Mouse (Mus musculus) kidney, postnatal 14 days (tissue): ENCODE measurements at regions not wholly inside any gene's neighbourhood (a gene's known extent, or its start where the extent isn't known, plus 50 kb on each side); places are given as distances from the start of the nearest gene placed in this dataset.

Experiments
- DNase-seq: peaks from one replicate; pipeline ENCODE4 v3.0.0; 2022; ENCODE audit warnings: mixed read lengths

- DNase-seq: no peak
Observed at GRCm38 (mm10) chr13:92911660-92912284, 67.2 kb downstream of the Mtx3 start.

DNA sequence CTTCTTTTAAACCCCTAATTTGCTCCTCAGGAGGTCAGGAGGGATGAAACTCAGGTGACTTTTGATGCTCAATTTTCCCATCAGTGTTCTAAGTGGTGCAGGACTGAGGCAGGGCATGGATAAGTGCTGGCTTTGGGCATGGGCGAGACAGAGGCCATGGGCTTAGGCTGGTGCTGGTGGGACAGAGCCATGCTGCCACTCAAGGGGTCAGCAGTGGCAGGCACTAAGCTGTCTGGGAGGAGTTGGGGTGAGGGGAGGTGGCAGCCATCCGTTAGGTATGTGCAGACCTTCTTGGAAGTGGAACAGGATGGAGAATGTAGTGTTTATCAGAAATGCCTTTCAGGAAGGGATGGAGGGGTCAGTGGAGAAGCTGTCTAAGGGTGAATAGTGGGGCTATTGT, 68.1 kb downstream of the Mtx3 start:
- no peak for DNase-seq

DNA sequence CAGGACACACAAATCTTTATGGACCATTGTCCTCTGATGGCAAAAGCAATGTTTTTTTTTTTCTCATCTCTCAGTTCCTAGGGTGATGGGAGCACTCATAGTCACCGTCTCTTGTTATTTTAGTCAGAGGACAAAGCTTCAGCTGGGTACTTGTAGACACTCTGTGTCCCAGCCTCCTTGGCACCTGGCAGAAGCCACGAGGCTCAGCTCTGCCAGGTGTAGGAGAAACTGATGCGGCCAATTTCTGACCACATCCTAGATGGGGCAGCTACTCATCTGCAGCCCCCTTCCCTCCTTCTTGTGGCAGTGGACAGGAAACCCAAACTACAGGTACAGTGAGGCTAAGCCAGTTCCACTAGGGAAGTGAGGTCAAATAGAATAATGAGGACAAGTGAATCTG, 70.1 kb downstream of the Mtx3 start:
- no peak for DNase-seq

GRCm38 (mm10) chr13:92915221-92915839, 70.8 kb downstream of the Mtx3 start:
- no peak for DNase-seq

GRCm38 (mm10) chr13:92915948-92916710, 71.6 kb downstream of the Mtx3 start:
- DNase-seq: no peak

DNA sequence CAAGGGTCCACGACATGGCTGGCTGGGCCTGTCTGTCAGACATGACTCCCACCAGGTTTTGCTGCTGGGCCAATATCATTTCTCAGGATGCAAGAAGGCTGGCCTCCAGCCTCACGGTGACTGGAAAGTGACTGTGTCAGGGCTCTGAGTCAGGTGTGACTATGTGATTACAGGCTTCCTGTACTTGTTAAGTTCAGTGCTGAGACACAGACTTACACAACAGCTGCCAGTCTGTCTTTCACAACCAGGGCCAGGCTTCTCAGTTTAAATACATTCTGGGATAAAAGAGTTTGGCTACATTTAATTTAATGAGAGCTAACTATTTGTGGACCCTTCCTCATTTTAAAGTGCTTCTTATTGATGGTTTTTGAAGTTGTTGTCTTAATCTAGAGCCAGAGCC, 75.3 kb downstream of the Mtx3 start:
- DNase-seq: no peak

DNA sequence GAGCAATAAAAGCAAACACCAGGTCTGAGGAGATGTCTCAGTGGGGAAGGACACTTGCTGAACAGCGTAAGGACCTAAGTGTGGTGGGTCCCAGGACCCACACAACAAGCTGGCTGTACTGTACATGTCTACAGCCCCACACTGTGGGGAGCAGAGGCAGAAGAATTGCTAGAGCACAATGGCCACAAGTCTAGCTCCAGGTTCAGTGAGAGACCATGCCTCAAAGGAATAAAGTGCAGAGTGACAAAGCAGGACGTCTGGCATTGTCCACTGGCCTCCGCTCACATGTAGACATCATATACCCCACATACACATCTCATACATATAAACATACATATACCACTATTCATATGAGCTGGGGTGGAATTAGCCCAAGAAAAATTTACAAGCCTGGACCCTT, 77.4 kb downstream of the Mtx3 start:
- no peak for DNase-seq

DNA sequence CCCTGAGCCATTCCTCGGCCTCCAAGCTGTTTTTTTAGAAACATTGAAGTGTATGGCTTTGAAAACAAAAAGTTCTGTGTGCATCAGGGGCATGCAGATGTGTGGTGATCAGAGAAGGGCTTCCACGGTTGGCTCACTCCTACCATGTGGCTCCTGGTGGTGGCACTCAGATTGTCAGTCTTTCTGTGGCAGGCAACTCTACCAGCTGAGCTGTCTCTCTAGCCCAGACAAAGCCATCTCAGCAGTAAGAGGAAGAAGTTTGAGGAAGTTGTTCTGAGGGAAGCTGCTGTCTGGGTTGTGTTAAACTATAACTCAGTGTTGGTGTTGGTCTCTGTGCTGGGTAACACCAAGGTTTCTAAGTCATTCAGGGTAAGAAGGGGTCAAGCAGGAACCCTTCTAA, 78.9 kb downstream of the Mtx3 start:
- DNase-seq: no peak

- DNase-seq: no peak
Observed at GRCm38 (mm10) chr13:92924021-92924420, 79.5 kb downstream of the Mtx3 start.

DNA sequence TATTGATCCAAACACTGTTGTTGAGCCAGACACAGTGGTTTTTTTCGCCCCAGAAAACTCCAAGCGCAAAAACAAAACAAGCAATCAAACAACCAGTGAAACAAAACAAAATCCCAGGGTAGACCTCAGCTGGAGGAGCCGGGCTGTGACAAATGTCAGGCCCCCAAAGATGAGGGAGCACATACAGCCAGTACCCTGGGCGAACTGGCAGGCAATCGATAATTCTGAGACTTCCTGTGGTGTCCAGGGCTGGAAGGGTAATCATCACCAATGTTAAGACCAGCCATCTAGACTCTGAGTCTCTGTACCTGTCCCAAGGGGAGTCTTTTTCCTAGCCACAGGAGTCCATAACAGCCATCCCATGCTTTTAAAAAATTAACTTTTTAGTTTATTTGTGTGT, 80.6 kb downstream of the Mtx3 start:
- no peak for DNase-seq

GRCm38 (mm10) chr13:92928551-92928950, 84.0 kb downstream of the Mtx3 start:
- no peak for DNase-seq

- no peak for DNase-seq
Observed at GRCm38 (mm10) chr13:92931696-92932095, 87.1 kb downstream of the Mtx3 start.

DNA sequence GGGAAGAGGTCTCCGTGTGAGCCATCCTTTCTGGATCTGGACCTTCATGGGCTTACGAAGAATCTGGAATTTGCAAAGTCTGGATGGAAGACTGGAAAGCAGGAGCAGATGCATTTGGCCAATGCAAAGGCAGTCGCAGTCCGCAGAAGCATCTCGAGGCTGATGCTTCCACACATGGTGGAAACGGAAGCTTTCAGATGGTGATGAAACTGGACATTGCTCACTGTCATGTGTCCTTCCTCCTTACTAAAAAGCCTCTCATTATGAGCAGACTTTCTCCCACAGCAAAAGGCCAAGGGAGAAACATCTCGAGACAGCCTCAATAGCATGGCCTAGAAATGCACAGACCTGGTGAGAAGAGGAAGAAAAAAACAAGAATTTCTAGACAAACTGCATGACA, 94.5 kb downstream of the Mtx3 start:
- no peak for DNase-seq

DNA sequence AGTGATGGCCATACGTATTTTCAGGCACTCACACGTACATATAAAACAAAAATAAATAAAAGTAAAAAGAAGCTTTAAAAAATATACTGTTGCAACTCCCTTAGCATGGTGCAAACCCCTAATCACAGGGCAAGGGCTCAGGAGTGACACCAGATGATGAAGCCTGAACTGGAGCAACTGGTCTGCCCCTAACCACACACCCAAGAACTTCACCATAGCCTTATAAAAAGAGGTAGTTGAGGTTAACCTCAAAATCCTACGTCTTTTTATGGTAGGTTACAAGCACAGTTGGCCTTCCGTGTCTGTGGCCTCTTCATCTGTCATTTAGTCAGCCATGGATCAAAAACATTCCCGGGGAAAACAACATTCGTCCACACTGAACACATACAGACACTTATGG, 96.0 kb downstream of the Mtx3 start:
- no peak for DNase-seq

GRCm38 (mm10) chr13:92948560-92948959, 104.0 kb downstream of the Mtx3 start:
- DNase-seq: no peak

GRCm38 (mm10) chr13:92960031-92960430, 115.5 kb downstream of the Mtx3 start:
- no peak for DNase-seq

DNA sequence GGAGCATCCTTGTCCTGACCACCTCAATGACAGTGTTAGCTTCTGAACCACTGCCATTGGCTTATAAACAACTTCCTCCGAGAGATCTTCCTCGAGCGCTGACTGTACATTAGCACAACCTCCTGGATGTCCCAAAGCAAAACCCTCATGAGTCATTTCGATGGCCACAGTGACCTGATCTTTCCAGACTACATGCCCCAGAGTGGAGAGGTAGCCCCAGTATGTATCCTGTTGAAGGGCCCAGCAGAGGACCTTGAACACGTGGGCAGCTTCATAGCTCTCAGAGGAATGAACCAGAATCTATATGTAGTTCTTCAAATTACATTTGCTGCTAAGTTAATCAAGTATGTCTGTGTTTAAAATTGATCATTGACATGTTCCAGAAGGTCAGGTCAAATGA, 118.1 kb downstream of the Mtx3 start:
- no peak for DNase-seq

- no peak for DNase-seq
Observed at GRCm38 (mm10) chr13:92963351-92963895, 118.9 kb downstream of the Mtx3 start.

GRCm38 (mm10) chr13:92964213-92964743, 119.7 kb downstream of the Mtx3 start:
- no peak for DNase-seq

DNA sequence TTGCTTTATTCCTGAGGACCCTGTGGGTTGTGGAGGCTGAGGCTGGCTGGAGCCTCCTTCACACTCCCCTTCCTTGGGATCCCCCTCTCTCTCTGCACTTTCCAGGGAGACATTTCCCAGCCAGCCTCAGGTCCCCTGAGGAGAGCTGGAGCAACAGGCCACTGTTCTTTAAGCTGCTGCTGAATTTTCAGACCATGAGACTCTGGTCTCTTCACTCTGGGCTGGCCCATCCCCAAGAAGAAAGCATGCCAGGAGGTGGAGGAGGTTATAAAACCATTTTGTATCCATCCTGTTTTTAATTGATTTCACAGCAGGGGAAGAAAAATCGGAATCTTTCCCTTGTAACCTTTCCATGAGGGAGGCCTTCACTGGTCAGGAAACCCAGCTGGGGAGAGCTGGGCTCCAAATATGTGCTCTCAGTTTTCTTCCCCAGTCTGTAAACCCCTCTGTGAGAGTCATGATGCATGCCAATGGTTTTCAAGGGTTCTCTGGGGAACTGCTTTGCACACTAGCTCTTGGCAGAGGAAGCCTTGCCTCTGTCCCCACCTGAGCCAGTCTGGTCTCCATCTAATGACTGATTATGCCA, 122.6 kb downstream of the Mtx3 start:
- DNase-seq: no peak

DNA sequence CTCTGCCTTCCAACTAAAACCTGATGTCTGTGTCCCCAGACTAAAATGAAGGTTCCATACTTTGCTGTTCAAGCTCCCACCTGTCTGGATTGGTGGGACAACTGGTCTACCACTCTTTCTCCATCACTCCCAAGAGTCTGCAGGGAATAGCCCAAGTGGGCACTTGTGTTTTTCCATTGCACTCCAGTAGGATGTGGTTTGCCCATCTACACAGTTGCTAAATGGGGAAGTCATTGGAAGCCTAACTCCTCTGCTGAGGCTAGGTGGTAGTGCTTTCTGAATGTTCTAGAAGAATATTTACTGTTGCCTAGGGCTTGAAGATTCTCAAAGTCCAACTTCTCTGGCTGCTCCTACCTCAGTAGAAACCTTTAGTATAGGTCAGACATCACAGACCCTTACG, 125.0 kb downstream of the Mtx3 start:
- no peak for DNase-seq

DNA sequence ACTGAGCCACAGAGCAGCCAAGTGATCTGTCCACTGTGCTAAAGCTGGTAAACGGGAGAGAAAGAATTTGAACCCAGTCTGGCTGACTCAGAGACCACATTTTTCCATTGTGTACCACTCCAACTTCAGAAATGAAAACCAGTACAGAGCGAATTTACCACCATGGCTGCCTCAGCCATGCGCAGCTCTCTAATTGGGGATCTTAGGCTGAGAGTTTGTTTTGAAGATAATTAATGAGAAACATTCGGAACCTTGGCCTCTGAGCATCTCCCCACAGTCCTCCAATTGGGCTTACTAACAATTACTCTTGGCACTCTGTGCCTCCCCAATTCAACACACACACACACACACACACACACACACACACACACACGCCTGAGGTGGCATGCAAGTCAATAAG, 128.3 kb downstream of the Mtx3 start:
- no peak for DNase-seq

DNA sequence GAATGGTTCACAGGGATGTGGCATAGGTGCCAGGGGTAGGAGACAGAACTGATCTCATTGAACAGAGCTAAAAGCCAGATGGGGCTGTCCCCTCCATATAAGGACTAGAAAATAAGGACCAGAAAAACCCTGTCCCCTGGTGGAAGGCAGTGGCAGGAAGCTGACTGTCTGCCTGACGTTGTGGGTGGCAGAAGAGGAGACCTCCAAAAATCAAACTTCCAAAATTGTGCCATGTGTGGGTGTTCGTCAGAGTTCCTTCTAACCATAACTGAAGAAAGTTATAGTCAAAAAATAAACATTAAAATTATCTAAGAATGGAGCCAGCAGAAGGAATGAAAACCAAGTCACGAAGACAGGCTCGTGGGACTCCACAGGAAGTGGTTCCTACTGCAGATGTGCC, 129.2 kb downstream of the Mtx3 start:
- no peak for DNase-seq
